Mouse (Mus musculus) intestine, embryonic 16.5 days (tissue): ENCODE measurements at regions not wholly inside any gene's neighbourhood (a gene's known extent, or its start where the extent isn't known, plus 50 kb on each side); places are given as distances from the start of the nearest gene placed in this dataset.
"Not testable (repeated sequence)": the region's sequence is repeated elsewhere in the genome, so short reads cannot be mapped to it uniquely, and the experiment has no call there.

Experiments used
- ATAC-seq: fragments of 200-750 bp; cut with Nextera tagmentation; 2 replicates; pipeline ENCODE4 v1.8.0; 2017; ENCODE audit warnings: moderate TSS enrichment, moderate library complexity
- H3K27ac ChIP-seq: fragments of 300-500 bp; sonication (generic); 2 replicates; pipeline ENCODE4 v1.5.1; 2014; ENCODE audit warnings: mild to moderate bottlenecking, low read length
- H3K27me3 ChIP-seq: fragments of 300-500 bp; sonication (generic); replicated peaks from 2 replicates; pipeline ENCODE4 v1.6.1; 2014; ENCODE audit warnings: low read length, control low read depth, mixed read lengths; ENCODE audit not compliant: control insufficient read depth, insufficient read depth
- H3K36me3 ChIP-seq: fragments of 300-500 bp; sonication (generic); 2 replicates; pipeline ENCODE4 v1.6.1; 2014; ENCODE audit warnings: low read length, control low read depth; ENCODE audit not compliant: control insufficient read depth, insufficient read depth
- H3K4me1 ChIP-seq: fragments of 300-500 bp; sonication (generic); 2 replicates; pipeline ENCODE4 v1.6.1; 2014; ENCODE audit warnings: low read length, control low read depth, mixed read lengths; ENCODE audit not compliant: control insufficient read depth, insufficient read depth
- H3K4me2 ChIP-seq: fragments of 300-500 bp; sonication (generic); 2 replicates; pipeline ENCODE4 v1.6.1; 2014; ENCODE audit warnings: low read depth, low read length, control low read depth
- H3K4me3 ChIP-seq: fragments of 300-500 bp; sonication (generic); 2 replicates; pipeline ENCODE4 v1.5.1; 2014; ENCODE audit warnings: mild to moderate bottlenecking, low read length
- H3K9ac ChIP-seq: fragments of 300-500 bp; sonication (generic); 2 replicates; pipeline ENCODE4 v1.6.1; 2014; ENCODE audit warnings: low read depth, low read length
- H3K9me3 ChIP-seq: fragments of 300-500 bp; sonication (generic); 2 replicates; pipeline ENCODE4 v1.6.1; 2016; ENCODE audit warnings: low read length, control low read depth; ENCODE audit not compliant: control insufficient read depth
- WGBS: fragments of 180-500 bp; shearing (Covaris S2); extraction: QIAGEN DNeasy Blood & Tissue Kit; methylation state at CpG from one replicate; pipeline ENCODE4 v1.1.7; 2014; 5-methylcytosine and 5-hydroxymethylcytosine counted together

GRCm38 (mm10) chr4:8462414-8462813, 223.6 kb upstream of the Car8 start:
- H3K9ac ChIP-seq, H3K27me3 ChIP-seq, H3K27ac ChIP-seq, H3K9me3 ChIP-seq, H3K4me1 ChIP-seq, H3K4me2 ChIP-seq, H3K4me3 ChIP-seq, ATAC-seq, H3K36me3 ChIP-seq: not testable (repeated sequence)
- WGBS: 94% methylated on average over 6 of the region's 6 CpGs

GRCm38 (mm10) chr4:8454346-8454745, 215.5 kb upstream of the Car8 start:
- no peaks in the 10 kb centered on the region for H3K9me3 ChIP-seq
- H3K4me1 ChIP-seq: no peaks in the 10 kb centered on the region
- H3K9ac ChIP-seq: no peak overlapping the region
- no peaks in the 10 kb centered on the region for H3K27me3 ChIP-seq
- H3K27ac ChIP-seq: no peak overlapping the region
- WGBS: 76% methylated on average over 2 of the region's 2 CpGs
- no peak overlapping the region for H3K4me2 ChIP-seq
- H3K4me3 ChIP-seq: no peak overlapping the region
- no peaks in the 10 kb centered on the region for H3K36me3 ChIP-seq
- ATAC-seq: no peak

GRCm38 (mm10) chr4:8432393-8432792, 193.6 kb upstream of the Car8 start:
- Histone ChIP-seq H3K4me3 (no peak overlapping the region), H3K4me1 (no peaks in the 10 kb centered on the region), H3K9ac (no peak overlapping the region), H3K27me3 (no peaks in the 10 kb centered on the region), H3K4me2 (no peak overlapping the region), H3K9me3 (no peaks in the 10 kb centered on the region), H3K27ac (no peak overlapping the region), H3K36me3 (no peaks in the 10 kb centered on the region)
- ATAC-seq: no peak
- WGBS: 36% methylated on average over 2 of the region's 2 CpGs

GRCm38 (mm10) chr4:8431032-8431332, 192.1 kb upstream of the Car8 start:
- no peak overlapping the region for H3K27ac ChIP-seq
- no peak overlapping the region for H3K9ac ChIP-seq
- H3K4me2 ChIP-seq: no peak overlapping the region
- H3K27me3 ChIP-seq: no peaks in the 10 kb centered on the region
- 23% methylated on average over 1 of the region's 1 CpGs for WGBS
- H3K4me3 ChIP-seq: no peak overlapping the region
- no peaks in the 10 kb centered on the region for H3K4me1 ChIP-seq
- no peaks in the 10 kb centered on the region for H3K36me3 ChIP-seq
- ATAC-seq: no peak
- no peaks in the 10 kb centered on the region for H3K9me3 ChIP-seq

GRCm38 (mm10) chr4:8430269-8431031, 191.6 kb upstream of the Car8 start:
- no peaks in the 10 kb centered on the region for H3K9me3 ChIP-seq
- H3K4me1 ChIP-seq: no peaks in the 10 kb centered on the region
- no peaks in the 10 kb centered on the region for H3K36me3 ChIP-seq
- no peak overlapping the region for H3K27ac ChIP-seq
- no peak overlapping the region for H3K9ac ChIP-seq
- no peaks in the 10 kb centered on the region for H3K27me3 ChIP-seq
- no peak overlapping the region for H3K4me3 ChIP-seq
- ATAC-seq: no peak
- WGBS: 81% methylated on average over 4 of the region's 4 CpGs
- no peak overlapping the region for H3K4me2 ChIP-seq

GRCm38 (mm10) chr4:8429771-8430170, 190.9 kb upstream of the Car8 start:
- no peaks in the 10 kb centered on the region for H3K36me3 ChIP-seq
- H3K27me3 ChIP-seq: no peaks in the 10 kb centered on the region
- no peak overlapping the region for H3K27ac ChIP-seq
- H3K4me2 ChIP-seq: no peak overlapping the region
- no peaks in the 10 kb centered on the region for H3K9me3 ChIP-seq
- no peak for ATAC-seq
- WGBS: 56% methylated on average over 5 of the region's 5 CpGs
- no peaks in the 10 kb centered on the region for H3K4me1 ChIP-seq
- H3K9ac ChIP-seq: no peak overlapping the region
- H3K4me3 ChIP-seq: no peak overlapping the region

GRCm38 (mm10) chr4:8428629-8429523, 190.0 kb upstream of the Car8 start:
- no peak overlapping the region for H3K4me2 ChIP-seq
- H3K36me3 ChIP-seq: no peaks in the 10 kb centered on the region
- no peaks in the 10 kb centered on the region for H3K9me3 ChIP-seq
- no peaks in the 10 kb centered on the region for H3K4me1 ChIP-seq
- ATAC-seq: no peak
- 89% methylated on average over 11 of the region's 11 CpGs for WGBS
- no peak overlapping the region for H3K27ac ChIP-seq
- no peak overlapping the region for H3K9ac ChIP-seq
- H3K4me3 ChIP-seq: no peak overlapping the region
- no peaks in the 10 kb centered on the region for H3K27me3 ChIP-seq

- ATAC-seq: peak; percentile 74
- WGBS: 39% methylated on average over 4 of the region's 4 CpGs
Observed at GRCm38 (mm10) chr4:8427812-8428211, 189.0 kb upstream of the Car8 start.

GRCm38 (mm10) chr4:8423392-8424045, 184.7 kb upstream of the Car8 start:
- 61% methylated on average over 16 of the region's 16 CpGs for WGBS
- Histone ChIP-seq H3K4me2 (no peak overlapping the region), H3K9ac (no peak overlapping the region), H3K36me3 (no peaks in the 10 kb centered on the region), H3K9me3 (no peaks in the 10 kb centered on the region), H3K27me3 (no peaks in the 10 kb centered on the region), H3K4me1 (no peaks in the 10 kb centered on the region), H3K27ac (no peak overlapping the region), H3K4me3 (no peak overlapping the region)
- ATAC-seq: peak; percentile 38; the same call in 1 of the 2 replicates

More at GRCm38 (mm10) chr4:8427812-8428211, 189.0 kb upstream of the Car8 start:
- no peaks in the 10 kb centered on the region for H3K4me1 ChIP-seq
- no peak overlapping the region for H3K4me2 ChIP-seq
- no peaks in the 10 kb centered on the region for H3K36me3 ChIP-seq
- no peaks in the 10 kb centered on the region for H3K9me3 ChIP-seq
- H3K9ac ChIP-seq: no peak overlapping the region
- no peak overlapping the region for H3K27ac ChIP-seq
- H3K27me3 ChIP-seq: no peaks in the 10 kb centered on the region
- no peak overlapping the region for H3K4me3 ChIP-seq
